Mouse (Mus musculus): ENCODE data around the gene Tln2.

The Tln2 gene

DNA sequence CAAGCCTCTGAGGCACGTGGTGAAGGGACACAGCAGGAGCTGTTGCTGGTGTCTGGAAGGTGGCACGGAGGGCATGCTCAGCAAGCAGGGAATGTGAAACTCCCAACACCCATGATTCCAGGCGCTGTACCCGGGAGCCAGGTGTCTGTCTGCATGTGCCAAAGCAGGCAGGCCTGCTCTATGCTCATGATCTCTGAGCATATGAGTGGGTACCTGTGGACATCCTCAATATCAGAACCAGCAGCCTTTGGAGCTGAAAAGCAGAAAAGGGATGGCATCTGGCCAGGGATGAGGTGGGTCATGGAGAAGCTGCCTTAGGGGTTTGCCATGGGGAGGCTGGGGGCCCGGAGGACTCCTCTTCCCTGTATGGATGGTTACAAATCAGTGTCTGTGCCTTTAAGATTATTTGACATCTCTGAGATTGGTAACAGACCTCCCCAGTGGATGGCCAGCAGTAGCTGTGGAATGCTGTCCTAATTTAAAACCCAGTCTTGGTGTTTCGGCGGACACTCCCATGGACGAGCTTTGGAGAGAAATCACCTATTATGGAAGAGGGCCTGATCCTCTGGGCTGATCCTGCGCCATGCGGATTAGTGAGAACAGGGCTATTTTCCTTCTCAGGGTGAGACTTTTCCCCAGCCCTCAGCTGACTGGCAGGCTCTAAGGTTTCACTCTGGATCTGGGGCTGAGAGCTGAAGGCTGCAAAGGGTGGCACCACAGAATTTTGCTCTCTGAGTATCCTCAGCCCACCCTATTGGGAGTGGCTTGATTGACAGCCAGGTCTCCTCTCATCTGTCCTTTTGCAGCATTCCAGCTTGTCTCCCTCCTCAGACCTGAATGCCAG, 367.8 kb downstream of the Tln2 start:
- no peak for DNase-seq

GRCm38 (mm10) chr9:67187686-67188085, 371.8 kb downstream of the Tln2 start:
- DNase-seq: no peak

DNA sequence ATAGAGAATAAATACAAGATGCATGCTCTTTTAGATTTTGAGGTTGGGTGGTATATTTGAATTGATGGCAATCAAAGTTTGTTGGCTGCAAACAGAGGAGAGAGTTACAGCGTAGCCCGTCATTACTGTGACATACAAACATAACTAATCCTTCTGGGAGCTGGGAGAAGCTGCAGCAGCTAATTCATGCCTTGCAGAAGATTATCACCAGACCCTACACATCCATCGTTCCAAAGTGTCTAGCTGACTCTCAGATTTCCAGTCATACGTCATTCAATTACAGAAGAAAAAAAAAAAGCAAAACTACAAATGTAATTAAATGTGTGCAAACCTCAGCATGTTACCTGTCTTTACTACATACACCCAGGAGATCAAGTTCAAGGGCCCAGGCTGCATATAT, 372.3 kb downstream of the Tln2 start:
- DNase-seq: no peak

DNA sequence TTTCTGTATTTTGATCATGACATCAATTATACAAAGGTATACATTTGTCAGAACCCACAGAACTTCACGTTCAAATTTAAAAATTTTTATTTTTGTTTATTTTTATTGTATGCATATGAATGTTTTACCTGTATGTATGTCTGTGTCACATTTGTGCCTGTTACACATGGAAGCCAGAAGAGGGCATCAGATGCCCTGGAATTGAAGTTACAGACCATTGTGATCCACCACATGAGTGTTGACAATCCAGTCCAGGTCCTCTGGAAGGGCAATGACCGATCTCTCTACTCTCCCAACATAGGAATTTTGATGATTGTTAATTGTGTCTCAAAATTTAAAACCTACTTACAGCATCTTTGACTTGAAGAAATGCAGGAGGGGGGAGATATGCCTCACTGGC, 374.9 kb downstream of the Tln2 start:
- DNase-seq: no peak

DNA sequence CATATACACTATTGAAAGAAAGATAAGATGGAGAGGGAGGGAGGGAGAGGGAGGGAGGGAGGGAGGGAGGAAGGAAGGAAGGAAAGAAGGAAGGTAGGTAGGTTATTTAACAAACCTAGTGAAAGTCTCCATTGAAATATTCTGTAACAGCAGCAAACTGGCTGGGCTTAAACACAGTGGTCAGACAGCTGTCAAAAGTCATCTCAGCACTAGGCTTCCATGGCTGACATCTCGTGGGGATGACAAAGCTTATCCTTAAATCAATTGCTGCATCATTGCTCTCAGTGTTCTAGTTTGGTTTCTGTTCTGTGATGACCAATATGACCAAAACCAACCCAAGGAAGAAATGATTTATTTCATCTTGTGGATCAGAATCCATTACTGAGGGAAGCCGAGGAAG, 376.0 kb downstream of the Tln2 start:
- DNase-seq: no peak

DNA sequence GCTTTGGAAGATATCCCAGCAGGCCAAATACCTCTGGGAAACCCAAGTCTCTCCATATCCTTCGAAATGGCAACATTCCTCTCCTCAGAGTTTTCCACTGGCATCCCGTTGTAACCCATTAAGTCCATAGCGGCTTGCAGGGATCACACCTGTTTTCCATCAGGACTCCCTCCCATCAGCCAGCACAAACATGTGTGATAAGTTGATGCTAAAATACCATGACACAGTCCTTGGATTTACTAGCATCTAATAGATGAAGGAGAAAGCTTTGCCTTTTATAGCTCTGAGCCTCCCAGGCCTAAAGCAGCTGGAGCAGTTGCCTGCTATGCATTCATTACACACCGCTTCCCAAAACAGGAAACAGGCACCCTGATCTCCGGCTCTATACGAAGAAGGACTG, 377.5 kb downstream of the Tln2 start:
- no peak for DNase-seq

GRCm38 (mm10) chr9:67178709-67179108, 380.8 kb downstream of the Tln2 start:
- DNase-seq: no peak

DNA sequence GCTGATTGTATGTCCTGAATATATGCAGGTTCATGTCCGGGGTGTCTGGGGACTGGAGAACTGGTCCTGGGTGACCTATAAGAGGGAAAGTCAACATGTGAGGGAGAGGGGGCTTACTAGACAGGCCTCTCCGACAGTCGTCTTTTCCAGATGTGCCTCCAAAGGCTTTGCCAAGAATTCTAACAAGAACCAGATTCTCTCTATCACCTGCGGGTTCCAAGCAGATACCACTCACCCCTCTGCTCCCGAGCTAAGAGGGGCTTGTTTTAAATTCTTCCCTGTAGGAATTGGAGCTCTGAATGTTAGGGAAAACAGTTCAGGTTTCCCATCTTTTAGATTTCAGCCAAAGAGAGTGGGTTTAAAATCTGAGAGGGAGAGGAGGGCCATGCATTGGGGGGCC, 381.3 kb downstream of the Tln2 start:
- DNase-seq: no peak

DNA sequence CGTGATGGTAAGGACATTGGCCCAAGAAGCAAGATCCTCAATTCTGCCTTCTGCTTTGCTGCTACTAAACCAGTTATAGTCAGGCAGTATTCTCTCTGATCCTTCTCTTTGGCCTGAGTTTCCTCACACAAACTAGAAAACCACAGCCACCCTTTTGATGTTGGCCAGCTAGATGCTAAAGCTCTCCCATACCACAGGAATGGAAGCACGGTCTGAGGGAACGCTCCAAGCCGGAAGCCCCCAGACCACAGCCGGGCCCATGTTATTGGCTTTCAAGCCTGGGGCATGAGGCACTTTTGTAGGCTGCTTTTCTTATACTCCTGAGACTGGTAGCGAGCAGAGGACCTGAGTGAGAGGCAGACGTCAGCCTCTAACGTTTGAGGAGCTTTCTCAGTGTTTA, 383.4 kb downstream of the Tln2 start:
- no peak for DNase-seq

DNA sequence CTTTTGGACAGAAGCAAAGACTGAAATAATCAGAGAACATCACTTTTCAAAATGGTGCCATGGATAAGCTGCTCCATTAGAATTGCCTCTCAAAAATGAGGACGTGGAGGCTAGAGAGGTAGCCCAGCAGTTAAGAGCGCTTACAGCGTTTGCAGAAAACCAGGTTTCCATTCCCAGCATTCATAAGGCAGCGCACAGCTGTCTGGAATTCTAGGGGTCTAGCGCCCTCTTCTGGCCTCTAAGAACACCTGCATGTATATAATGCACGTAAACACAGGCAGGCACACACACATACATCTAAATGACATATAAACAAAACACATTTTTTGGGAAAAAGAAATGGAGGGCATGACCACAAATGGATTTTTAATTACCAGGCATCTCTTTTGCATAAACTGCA, 385.7 kb downstream of the Tln2 start:
- DNase-seq: no peak

DNA sequence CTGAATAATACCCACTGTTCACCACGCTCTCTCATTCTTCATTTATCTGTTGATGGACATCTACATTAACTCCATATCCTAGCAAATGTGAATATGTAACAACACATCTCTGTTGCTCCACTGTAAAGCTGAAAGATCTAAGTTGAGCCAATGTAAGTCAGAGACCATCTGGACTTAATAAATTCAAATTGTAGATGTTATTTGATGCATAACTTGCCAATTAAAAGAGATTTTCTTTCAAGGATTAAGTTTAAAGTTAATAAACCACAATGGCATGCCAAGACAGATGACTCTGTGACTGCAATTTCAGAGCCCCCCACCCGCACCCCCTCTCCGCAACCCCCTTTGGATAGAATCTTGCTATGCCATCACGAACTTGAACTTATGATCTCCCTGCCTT, 386.3 kb downstream of the Tln2 start:
- no peak for DNase-seq

DNA sequence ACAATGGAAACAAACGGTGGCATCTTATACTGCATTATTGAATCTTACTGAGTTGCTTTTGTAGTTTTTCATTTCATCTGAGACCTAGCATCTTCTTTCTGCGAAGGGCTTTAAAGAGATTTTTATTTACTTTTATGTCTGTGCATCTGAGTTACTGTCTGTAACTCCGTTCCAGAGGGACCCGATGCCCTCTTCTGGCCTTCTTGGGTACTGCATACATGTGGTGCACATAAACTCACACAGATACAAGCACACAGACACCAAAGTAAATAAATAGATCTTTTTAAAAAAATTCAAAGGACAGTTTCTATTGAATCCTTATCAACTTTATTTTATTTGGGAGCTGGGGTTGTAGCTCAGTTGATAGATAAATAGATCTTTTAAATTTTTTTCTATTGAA, 388.1 kb downstream of the Tln2 start:
- no peak for DNase-seq

GRCm38 (mm10) chr9:67170759-67171158, 388.7 kb downstream of the Tln2 start:
- DNase-seq: no peak

- no peak for DNase-seq
Observed at GRCm38 (mm10) chr9:67170047-67170446, 389.5 kb downstream of the Tln2 start.

Data from lung, postnatal 14 days (tissue).